Mouse (Mus musculus): ENCODE results near the gene Muc1.

DNA sequence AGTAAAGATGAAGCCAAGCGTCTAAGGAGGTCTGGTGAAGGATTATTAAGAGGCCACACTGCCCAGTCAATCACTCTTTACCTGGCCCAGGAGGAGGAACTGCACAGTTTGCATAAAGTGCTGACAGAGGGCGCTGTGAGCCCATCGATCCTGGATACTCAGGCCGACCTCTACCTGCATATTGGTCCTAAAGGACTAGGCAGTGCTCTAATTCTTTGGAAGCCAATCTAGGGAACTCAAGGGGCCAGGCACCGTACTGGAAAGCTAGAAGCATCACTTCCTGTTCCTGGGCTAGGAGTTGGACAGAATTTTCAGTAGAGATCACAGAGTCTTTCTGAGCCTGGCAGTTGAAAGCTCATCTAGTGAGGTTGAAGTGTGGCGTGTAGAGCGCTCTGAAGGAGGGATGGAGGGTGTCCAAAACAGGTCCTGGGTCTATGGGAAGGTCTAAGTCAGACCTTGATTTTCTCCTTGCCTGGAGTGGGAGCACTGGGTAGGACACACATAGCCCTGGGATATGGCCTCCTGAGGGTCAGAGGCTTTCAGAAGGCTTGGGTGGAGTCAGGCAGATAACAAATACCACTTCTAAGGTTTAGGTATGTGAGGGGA, 21.7 kb downstream of the Muc1 start:
- TF ChIP-seq CTCF (conservative IDR thresholded peaks at IDR 0.05; ENCODE audit: insufficient read depth, insufficient read length, low read depth, low read length): peak; percentile 95
- no peak for TF ChIP-seq POLR2A (IDR thresholded peaks at IDR 0.05; ENCODE audit: low read depth, low read length)
